Mouse (Mus musculus) adrenal gland, postnatal 14 days (tissue): ENCODE data around the gene Mgat5b. TPM values are rescaled to one million over a fixed set of nuclear protein-coding genes. Genes with fewer than 3 reads are reported as not detected.

Experiments
- DNase-seq: peaks from one replicate; pipeline ENCODE4 v3.0.0; 2021; ENCODE audit warnings: mixed read lengths
- total RNA-seq: library from RNA; stranded (reverse); gene quantifications from 2 replicates; pipeline ENCODE4 v1.2.3, GENCODE M21; 2021

Mgat5b gene
- total RNA-seq, 1 experiment from 2014 or later: 0.59 TPM

DNA sequence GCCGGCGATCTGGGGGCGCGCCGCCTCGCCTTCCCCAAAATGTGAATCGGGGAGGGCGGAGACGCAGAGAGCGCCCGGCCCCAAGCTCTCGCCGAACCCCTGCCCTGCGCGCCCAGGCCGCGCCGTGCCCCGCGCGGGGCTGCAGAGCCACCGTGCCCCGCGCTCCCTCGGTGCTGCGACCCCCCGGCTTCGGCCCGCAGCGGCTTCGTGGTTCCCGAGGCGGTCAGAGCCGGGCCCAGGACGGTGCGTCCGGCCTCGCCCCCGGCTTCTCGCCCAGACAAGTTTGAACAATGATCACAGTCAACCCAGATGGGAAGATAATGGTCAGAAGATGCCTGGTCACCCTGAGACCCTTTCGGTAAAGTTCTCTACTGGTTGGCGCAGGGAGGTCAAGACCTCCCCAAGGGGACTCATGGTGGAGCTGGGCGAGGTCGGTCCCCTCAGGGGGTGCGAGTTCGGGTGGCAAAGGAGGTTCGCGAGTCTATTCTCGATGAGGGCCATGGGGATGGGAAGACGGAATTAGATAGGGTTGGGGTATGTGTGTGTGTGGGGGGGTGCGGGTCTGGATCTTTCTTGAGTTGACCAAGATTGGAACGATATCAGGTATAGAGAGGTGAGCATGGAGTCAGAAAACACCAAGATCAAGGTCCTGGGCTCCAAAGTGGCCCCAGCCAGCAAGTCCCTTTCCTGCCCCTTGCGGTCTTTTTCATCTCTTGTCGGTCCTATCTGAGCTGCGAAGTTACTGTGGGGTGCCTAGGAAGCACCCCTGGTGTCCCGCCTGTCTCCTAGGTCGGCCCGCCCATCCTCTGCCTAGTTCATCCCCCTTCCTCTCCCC is 740 bp downstream of the Mgat5b start:
- DNase-seq: no peak

DNA sequence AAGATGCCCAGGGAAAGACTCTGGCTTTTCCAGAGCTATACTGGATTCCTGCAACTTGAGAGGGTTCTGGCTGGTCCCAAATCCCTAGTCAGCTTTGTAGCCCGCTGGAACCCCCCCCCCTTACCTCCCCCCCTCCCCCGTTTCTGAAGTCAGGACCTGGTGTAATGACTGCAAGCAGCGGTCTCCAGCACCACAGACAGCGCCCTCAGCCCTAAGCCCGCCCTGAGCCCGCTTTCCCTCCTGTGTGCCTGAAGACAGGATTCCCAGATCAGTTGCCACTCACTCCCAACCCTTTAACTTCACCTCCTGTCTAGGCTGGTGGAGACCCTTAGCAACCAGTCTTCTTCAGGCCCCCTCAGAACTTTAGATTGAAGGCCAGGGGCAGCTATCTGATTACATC is 2.1 kb downstream of the Mgat5b start:
- peak; percentile 53 for DNase-seq

DNA sequence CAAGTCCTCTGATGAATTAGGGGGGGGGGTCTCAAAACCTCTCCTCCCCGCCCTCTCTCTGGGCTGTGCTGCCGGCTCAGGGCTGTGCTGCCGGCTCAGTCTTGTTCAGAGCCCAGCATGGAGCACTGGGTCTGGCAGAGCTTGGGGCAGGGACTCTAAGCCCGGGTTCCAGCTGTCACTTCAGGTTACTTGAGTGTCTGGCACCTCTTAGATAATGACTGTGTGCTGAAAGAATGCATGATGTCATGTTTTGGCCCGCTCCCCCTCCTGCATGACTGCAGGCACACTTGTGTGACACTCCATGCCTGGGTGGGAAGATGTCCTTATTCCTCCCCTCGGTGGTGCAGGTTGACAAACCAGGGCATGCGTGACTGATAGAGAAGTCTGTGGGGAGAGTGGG is 3.4 kb downstream of the Mgat5b start:
- DNase-seq: peak; percentile 36

DNA sequence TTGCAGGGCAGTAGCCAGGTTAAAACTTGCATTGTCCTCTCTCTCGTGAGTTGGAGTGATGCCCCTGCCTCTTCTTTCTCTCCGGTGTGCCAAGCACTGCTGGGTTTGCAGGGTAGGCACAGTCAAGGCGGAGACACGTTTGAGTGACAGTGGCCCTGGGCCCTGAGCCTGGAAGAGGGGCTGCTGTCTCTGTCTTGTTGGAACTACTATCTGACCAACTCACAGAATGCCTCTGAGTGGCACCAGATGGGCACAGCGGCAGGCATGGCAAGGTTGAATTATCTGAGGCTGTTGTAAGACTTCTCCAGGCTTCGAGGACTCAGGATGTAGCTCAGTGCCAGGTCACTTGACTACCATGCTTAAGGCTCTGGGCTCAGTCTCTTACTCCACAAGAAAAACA is 9.4 kb downstream of the Mgat5b start:
- DNase-seq: no peak

DNA sequence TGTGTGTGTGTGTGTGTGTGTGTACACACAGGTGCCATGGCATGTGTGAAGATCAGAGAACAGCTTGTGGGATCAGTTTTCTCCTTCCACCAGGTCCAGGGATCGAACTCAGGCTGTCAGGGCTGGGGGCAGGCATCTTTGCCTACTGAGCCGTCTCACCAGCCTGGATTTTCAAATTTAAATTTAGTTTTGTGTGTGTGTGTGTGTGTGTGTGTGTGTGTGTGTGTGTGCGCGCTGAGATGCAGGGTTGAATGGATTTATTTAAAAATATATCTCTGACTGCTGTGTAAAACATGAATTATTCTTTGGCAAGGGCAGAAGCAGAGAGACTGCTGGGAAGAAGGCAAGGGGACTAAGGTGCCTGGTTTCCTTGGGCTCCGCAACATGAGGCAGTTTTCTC is 16.2 kb downstream of the Mgat5b start:
- DNase-seq: no peak

DNA sequence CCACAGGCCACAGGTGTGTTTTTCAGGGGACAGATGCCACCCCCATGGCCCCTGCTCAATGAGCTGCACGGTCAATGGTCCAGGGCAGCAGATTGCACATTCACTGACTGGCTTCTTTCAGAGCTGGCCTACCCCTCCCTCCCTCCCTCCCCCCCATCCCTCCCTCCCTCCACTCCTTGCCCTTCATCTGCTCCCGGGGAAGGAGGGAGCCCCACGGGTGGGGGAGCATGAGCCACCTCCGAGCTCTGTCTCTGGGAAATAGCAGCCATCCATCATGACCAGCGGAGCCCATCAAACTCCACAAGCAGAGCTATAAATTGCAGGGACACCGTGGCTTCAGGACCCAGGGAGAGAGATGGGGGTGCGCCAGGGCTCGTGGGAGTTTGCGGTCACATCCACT is 16.7 kb downstream of the Mgat5b start:
- DNase-seq: no peak

DNA sequence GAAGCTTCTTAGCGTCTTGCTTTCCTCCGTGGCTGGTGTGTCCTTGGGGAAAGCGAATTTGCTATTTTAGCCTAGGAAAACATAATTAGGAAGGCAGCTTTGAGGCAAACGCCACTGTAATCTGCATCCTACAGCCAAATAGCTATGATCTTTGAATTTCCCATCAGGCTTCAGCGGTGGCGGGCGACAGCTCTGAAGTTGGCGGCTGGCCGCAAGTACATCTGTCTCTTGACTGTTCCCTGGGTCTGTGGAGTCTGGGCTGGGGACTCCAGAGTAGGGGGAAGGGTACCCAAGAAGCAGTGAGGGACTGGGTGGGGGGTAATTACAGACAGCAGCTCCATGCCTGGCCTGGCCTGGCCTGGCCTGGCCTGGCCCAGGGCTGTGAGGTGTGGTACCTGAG is 17.3 kb downstream of the Mgat5b start:
- DNase-seq: no peak

DNA sequence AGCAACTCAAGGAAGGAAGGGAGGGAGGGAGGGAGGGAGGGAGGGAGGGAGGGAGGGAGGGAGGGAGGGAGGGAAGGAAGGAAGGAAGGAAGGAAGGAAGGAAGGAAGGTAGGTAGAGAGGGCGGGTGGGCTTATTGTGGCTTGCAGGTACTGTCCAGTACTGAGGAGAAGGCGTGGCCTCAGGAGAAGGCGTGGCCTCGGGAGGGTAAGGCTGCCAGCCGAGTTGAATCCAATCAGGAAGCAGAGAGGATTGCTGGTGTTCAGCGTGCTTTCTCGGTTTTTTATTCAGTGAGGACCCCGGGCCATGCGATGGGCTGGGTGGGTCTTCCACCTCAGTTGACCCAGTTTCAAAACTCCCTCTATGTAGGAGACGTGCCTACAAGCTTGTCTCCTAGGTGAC is 18.5 kb downstream of the Mgat5b start:
- no peak for DNase-seq

DNA sequence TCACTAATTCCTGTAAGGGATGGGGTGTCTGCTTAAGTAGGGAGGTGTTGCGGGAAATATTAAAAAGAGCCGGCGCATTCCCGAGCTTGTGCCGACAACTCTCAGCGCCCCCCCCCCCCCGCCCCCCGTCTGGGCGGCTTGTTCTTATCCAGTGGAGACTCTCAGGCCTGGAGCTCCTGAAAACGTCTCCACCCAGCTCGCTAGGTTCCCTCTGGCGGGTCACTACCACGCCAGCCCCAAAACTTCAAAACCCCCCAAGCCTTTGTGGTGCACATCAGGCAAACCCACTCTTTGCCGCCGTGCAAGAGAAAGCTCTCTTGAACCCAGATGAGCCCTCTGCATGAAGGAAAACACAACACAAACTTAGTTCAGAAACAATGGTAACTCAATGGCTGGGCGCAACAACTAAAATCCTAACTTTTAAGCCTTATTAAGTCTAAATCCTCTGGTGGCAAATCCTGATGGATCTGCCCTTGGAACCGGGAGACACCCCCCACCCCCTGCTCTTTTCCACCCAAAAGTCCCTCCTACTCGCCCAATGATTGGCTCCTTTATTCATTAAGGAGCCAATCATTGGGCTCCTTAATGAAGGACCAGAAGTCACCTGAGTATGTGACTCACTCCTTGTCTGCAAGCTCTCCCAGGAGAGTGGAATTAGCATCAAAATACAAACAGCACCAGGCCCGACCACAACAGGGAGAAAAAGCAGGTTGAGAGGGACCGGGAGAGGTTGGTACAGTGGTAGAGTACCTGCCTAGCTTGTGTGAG is 21.6 kb downstream of the Mgat5b start:
- DNase-seq: no peak

DNA sequence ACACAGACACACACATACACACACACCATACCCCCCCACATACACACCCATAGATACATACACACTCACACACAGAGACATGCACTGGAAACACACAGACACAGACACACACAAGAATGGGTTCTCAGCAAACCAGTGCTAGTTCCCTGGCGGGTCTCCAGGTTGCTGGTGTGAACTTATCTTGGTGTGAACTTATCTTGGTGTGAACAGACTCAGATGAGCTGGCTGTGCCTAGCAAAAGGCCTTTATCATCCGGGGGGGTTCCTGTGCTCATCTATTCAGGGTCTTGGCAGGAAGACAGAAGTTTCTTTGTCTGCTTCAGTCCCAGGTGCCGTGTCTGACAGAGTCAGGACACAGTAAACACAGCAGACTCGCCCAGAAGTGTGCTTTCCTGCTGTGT is 25.7 kb downstream of the Mgat5b start:
- no peak for DNase-seq

DNA sequence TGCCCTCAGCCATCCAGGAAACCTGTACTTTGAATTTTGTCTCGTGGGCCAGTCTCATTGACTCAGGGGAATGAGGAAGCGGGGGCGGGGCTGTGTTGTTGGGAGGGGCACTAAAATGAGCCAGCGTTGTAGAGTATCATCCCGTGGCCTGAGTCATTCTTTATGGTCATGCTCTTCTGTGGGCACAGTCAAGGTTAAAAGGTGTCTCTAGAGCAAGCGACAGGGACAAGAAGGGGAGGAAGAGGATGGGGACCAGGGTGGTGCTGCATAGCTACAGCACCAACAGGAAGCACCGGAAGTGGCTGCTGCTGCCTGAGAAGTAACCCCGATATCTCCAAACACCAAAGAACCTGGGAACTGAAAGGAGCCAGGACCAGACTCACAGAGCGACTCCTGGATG is 31.2 kb downstream of the Mgat5b start:
- DNase-seq: peak; percentile 78

DNA sequence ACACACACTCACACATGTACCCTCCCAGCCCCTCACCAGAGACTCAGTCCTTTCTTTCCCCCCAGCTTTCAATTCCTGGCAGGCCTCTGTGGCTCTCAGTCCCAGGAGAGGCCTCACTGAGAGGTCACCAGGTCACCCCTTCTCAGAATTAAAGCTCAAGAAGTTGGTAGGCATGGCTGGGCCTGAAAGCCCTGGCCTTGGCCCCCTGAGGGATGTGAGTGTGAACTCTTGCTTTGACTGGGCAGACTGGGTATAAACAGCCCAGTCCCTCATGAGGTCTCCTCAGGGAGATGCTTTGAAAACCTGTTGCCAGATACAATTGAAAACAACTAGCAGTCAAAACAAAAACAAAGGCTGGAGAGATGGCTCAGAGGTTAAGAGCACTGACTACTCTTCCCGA is 32.8 kb downstream of the Mgat5b start:
- DNase-seq: peak; percentile 50

DNA sequence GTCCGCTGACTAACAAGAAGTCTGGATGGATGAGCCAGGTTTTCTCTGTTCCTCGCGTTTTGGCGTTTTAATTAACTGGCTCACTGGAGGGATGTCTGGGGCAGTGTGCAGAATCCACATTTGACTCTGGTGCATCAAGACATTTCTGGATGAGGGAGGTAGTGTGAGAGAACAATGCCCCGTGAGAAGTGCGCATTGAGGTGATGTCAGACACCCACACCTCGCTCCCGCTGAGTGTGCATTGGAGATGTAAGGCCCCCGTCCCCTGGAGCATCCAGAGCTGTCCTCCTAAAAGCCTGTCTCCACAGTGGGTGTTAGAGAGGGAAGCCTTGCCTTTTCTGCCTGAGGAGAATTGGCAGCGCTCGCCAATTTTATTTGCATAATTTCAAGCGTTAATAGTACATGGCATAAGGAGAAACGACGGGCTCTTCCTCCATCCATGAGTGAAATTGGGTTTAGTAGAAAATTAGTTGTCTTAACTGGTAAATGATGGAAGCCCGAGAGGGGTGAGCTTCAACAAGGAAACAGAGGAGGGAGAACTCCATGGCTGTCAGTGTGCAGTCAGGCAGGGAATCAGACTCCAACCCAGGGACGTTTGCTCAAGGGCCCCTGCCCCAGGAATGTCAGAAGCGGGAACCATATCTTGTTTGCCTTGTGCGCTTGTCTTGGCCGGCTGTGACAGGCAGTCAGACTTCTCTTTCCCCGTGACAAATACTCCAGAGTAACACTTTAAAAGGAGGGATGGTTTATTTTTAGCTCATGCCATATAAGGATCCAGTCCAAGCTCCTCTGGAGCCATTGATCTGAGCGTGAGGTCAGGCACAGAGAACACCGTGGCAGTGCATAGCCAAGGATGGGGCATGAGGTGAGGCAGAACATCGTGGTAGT is 35.8 kb downstream of the Mgat5b start:
- no peak for DNase-seq

DNA sequence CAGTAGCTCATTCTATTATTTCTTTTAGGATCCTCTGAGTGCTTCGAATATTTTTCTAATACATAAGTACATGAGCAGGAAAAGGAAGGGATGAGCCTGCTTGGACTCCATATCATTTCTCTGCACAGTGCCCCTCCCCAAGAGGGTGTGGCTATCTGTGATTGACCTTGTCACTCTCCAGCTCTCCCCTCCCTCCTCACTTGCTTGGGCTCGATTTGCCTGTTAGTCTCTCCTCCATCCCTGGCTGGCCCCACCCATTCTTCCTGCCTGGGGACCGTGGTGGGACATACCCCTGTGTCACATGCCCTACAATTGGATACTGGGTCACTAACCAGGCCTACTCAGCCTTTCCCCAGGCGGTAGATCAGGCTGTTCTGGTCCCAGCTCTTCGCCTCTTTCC is 39.9 kb downstream of the Mgat5b start:
- DNase-seq: no peak

DNA sequence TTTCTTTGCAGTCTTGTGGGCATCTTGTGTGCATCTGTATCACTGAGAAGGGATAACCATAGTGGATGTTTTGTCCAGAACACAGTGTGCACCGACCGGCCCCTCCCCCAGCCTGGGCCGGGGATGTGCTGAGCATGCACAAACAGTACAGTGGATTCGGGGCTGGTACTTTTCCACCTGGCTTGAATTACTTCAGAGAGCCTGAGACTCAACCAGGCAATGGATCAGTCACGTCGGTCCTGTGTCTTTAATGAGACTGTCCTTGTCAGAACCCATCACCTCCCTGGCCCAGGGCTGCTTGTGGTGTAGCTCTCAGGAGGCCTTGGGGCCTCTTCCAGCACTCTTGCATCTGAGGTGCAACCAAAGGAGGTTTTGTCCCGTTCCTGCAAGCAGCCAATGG is 46.4 kb downstream of the Mgat5b start:
- DNase-seq: peak; percentile 73

DNA sequence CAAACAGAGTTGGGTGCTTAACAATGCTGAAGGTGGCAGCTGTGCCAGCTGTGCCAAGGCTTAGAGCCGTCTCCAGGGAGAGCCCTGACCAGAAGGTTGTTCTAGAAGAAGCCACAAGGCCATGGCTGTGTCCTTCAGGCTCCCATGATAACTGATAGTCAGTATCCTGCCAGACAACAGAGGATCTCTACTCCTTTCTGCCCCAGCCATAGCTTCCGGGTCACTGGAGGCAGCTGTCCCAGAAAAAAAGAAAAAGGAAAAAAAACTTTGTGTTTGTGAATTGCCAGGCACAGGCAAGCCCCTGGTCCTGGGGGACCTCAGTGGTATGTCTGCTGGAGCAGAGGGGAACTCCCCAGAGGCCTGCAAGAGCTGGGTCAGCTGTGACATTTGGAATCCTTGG is 47.3 kb downstream of the Mgat5b start:
- peak; percentile 68 for DNase-seq

DNA sequence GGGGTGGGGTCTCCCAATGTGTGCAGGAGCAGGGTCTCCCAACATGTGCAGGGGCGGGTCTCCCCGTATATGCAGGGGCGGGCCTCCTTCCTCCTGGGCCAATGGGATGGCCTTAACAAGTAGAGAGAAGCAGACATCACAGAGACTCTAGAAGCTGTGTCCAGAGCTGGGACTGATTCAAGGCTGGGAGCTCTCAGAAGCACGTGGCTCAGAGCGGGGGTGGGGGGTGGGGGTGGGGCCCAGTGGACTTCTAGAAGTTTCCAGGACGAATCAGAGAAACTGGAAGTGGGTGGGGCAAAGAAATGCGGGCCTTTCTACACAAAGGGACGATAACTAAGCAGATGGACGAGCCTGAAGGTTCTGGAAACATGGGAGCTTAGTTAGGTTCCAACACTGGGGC is 49.9 kb downstream of the Mgat5b start:
- no peak for DNase-seq

DNA sequence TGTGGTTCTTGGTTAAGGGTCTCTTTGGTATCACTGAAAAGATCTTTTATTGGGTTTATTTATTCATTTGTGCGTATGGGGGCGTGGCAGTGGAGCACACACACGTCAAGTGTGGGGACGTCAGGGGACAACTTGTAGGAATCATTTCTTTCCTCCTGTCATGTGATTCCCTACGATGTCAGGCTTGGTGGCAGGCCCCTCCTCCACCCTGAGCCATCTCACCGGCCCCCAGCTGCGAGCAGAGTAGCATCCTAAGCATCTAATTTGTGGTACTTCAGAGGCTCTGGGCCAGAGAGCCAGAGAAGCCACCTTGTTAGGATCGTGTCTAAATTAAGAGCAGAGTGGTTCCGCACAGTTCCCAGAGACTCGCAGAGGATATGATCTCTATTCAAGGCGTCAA is 50.8 kb downstream of the Mgat5b start:
- no peak for DNase-seq

DNA sequence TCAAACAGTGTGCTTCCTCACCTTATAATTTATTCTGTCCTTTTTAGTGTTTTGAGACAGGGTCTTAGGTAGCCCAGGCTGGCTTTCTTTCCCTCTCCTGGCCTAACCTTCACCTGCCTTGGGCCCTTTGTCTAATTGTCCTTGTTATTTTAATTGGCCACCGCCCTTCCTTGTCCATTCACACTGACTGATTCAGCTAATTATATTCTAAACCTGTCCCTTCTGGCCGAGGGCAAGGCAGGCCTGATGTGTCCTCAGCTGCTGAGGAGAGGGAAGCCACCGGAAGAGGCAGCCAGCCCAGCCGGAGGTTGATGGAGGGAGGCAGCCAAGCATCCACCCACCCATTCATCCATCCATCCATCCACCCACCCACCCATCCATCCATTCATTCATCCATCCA is 52.2 kb downstream of the Mgat5b start:
- no peak for DNase-seq

DNA sequence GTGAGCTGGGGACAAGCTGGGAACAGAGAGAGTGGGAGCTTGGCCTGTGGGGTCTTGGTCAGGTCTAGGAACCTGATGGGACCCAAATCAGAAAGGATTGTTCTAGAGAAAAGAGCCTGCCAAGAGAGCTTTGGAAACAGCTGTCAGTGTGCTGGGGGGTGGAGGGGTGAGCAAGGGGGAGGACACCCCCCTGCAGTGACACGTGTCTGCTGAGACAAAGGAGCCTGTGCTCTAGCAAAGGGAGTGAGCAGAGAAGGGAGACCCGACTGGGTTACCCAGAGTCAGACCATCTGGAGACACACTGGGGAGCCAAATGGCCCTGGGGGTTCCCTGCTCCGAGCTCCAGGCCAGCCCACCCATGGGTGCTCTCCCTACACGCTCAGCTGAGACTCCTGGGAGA is 54.2 kb downstream of the Mgat5b start:
- DNase-seq: no peak

DNA sequence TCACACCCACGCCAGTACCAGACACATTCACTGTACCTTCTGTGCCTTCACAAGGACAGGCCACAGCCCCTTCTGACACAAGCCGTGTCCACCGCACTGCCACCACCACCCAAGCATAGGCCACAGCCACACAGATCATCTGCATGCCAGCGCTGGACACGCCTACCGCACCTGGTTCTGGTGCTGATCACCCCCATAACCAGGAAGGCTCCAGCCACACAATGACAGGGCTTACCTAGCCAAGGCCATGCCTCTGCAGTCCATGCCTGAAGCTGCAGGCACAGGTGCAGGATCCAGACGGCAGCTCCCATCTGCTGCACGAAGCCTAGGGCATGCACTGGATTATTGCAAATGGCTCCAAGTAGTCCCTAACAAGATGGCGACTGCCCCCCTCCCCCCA is 54.8 kb downstream of the Mgat5b start:
- DNase-seq: no peak

DNA sequence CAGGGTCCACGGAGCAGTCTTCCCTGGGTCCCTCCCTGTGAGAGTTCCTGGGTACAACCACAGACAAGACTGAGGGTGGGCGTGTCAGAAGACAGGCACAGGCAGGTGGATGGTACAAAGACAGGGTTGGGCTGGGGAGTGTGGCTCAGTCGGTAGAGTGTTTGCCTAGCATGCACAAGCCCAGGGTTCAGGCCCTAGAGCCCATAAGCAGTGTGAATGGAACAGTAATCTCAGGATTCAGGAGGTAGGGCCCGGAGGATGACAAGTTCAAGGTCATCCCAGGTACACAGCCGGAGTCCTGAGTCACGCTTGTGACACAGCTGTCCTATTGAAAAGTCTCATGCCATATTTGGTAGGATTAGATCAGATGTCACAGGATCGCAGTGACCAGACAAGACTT is 55.7 kb downstream of the Mgat5b start:
- no peak for DNase-seq

DNA sequence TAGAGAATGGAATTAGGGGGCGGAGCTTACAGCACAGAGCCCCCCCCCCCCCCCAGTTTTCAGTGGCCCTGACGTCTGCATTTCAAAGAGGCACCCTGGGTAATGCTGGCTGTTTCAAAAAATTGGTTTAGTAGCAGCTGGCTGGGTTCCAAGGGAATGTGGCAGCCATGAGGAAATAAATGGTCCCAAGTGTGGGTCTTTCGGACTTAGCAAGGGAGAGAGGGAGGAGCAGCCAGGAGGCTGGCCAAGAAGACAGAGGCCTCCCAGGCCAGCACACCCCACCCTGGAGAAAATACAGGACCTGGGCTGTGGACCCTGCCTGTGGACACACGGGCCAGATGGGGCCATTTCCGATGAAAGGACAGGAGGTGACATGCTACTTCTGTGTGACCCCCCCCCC is 61.6 kb downstream of the Mgat5b start:
- DNase-seq: peak; percentile 75
